Mouse (Mus musculus) liver, adult 2 months (tissue): ENCODE measurements around the gene Fgfr2.

Experiments
- CTCF ChIP-seq: fragments of 200-500 bp; IDR thresholded peaks from 2 replicates; pipeline ENCODE4 v1.5.1; 2011; ENCODE audit warnings: low read depth, low read length, control low read depth
- POLR2A ChIP-seq: fragments of 200-500 bp; IDR thresholded peaks from 2 replicates; pipeline ENCODE4 v1.6.1; 2011; ENCODE audit warnings: low read length, control low read depth; ENCODE audit not compliant: insufficient read depth; ENCODE audit errors: extremely low read depth

GRCm38 (mm10) chr7:132810368-132810767, 312.8 kb downstream of the Fgfr2 start:
- TF ChIP-seq CTCF (no peak), POLR2A (no peak)
